Mouse (Mus musculus) MEL (cell line): Measurements from ENCODE around the gene Mum1.
"Not testable (repeated sequence)": the region's sequence is repeated elsewhere in the genome, so short reads cannot be mapped to it uniquely, and the experiment has no call there.

Experiments
- CTCF ChIP-seq, 3 experiments: IDR thresholded peaks in 2 of 3; conservative IDR thresholded peaks in 1 of 3; 2 replicates each; pipeline ENCODE4 v1.5.1; 2011 to 2012; ENCODE audit warnings: low read length in 3 of 3, low read depth in 2 of 3, mild to moderate bottlenecking in 2 of 3, improper control_type of control experiment in 1 of 3, inconsistent platforms in 1 of 3, mixed read lengths in 1 of 3, moderate library complexity in 1 of 3; ENCODE audit not compliant: control insufficient read depth in 1 of 3, insufficient read depth in 1 of 3, poor library complexity in 1 of 3, severe bottlenecking in 1 of 3
- EP300 ChIP-seq, 2 experiments: IDR thresholded peaks; 2 replicates each; pipeline ENCODE4 v1.6.1; 2011; ENCODE audit warnings: improper control_type of control experiment in 2 of 2, low read length in 2 of 2, low read depth in 1 of 2, mild to moderate bottlenecking in 1 of 2
- GABPA ChIP-seq: IDR thresholded peaks from 2 replicates; pipeline ENCODE4 v1.6.1; 2012; ENCODE audit warnings: low read depth, mild to moderate bottlenecking, inconsistent platforms, low read length, improper control_type of control experiment, moderate library complexity
- HCFC1 ChIP-seq: IDR thresholded peaks from 2 replicates; pipeline ENCODE4 v1.6.1; 2012; ENCODE audit warnings: low read depth, mild to moderate bottlenecking, inconsistent platforms, low read length, improper control_type of control experiment, moderate library complexity
- POLR2A ChIP-seq, 2 experiments: IDR thresholded peaks; 2 replicates each; pipeline ENCODE4 v1.6.1; 2011 to 2012; ENCODE audit warnings: low read length in 2 of 2, mild to moderate bottlenecking in 2 of 2, control low read depth in 1 of 2, improper control_type of control experiment in 1 of 2, low read depth in 1 of 2, moderate library complexity in 1 of 2; ENCODE audit not compliant: control insufficient read depth in 1 of 2, insufficient read depth in 1 of 2, poor library complexity in 1 of 2
- POLR2AphosphoS2 ChIP-seq: IDR thresholded peaks from 2 replicates; pipeline ENCODE4 v1.6.1; 2011; ENCODE audit warnings: low read length, improper control_type of control experiment
- RAD21 ChIP-seq: IDR thresholded peaks from 2 replicates; pipeline ENCODE4 v1.6.1; 2011; ENCODE audit warnings: mild to moderate bottlenecking, low read depth, low read length, improper control_type of control experiment
- SIN3A ChIP-seq: IDR thresholded peaks from 2 replicates; pipeline ENCODE4 v1.6.1; 2012; ENCODE audit warnings: low read length, improper control_type of control experiment, inconsistent platforms
- UBTF ChIP-seq: IDR thresholded peaks from 2 replicates; pipeline ENCODE4 v1.6.1; 2012; ENCODE audit warnings: low read depth, mild to moderate bottlenecking, inconsistent platforms, low read length, improper control_type of control experiment, moderate library complexity, borderline replicate concordance; ENCODE audit not compliant: insufficient read depth
- ZKSCAN1 ChIP-seq: IDR thresholded peaks from 2 replicates; pipeline ENCODE4 v1.6.1; 2012; ENCODE audit warnings: low read depth, mild to moderate bottlenecking, inconsistent platforms, low read length, improper control_type of control experiment, moderate library complexity

GRCm38 (mm10) chr10:80248437-80248836 is 22.2 kb downstream of the Mum1 start:
- TF ChIP-seq EP300 (IDR thresholded peaks at IDR 0.05; ENCODE audit: low read depth in 1 of 2, low read length in 2 of 2); RAD21; GABPA; UBTF; POLR2A (IDR thresholded peaks at IDR 0.05; ENCODE audit: control insufficient read depth in 1 of 2, insufficient read depth in 1 of 2, low read depth in 1 of 2, low read length in 2 of 2, poor library complexity in 1 of 2); POLR2AphosphoS2; ZKSCAN1; CTCF (IDR thresholded peaks at IDR 0.05 in 2 of 3, conservative IDR thresholded peaks at IDR 0.05 in 1 of 3; ENCODE audit: control insufficient read depth in 1 of 3, insufficient read depth in 1 of 3, low read depth in 2 of 3, low read length in 3 of 3, poor library complexity in 1 of 3, severe bottlenecking in 1 of 3); HCFC1: not testable (repeated sequence)
- 0 out of 2 replicates have a peak, but pooled peaks have one; percentile 9 for TF ChIP-seq SIN3A
